Mouse (Mus musculus): ENCODE data around the gene Cisd3. TPM values are rescaled to one million over a fixed set of nuclear protein-coding genes. Genes with fewer than 3 reads are reported as not detected.

Gene Cisd3
- polyA plus RNA-seq, 1 experiment from 2014 or later = 15.4 TPM

GRCm38 (mm10) chr11:97669268-97669667 lies 16.4 kb upstream of the Cisd3 start:
- Histone ChIP-seq H3K9ac (replicated peaks; ENCODE audit: low read depth, low read length) (no peak overlapping the region), H3K4me2 (ENCODE audit: low read length) (no peak overlapping the region), H3K27me3 (replicated peaks; ENCODE audit: control insufficient read depth, insufficient read depth, low read length) (no peaks in the 10 kb centered on the region), H3K9me3 (ENCODE audit: control insufficient read depth, low read length) (no peaks in the 10 kb centered on the region), H3K27ac (ENCODE audit: low read length) (no peak overlapping the region; the same call in 1 of the 2 replicates), H3K4me1 (replicated peaks; ENCODE audit: control insufficient read depth, insufficient read depth, low read length) (peaks cover 29% of the 10 kb centered on the region), H3K4me3 (replicated peaks; ENCODE audit: low read length) (no peak overlapping the region), H3K36me3 (ENCODE audit: control insufficient read depth, insufficient read depth) (peaks cover 23% of the 10 kb centered on the region)
- no peak for ATAC-seq
- WGBS = 46% methylated on average over 15 of the region's 15 CpGs

- no peak overlapping the region for H3K4me3 ChIP-seq (replicated peaks; ENCODE audit: low read length)
- peaks cover 29% of the 10 kb centered on the region for H3K36me3 ChIP-seq (ENCODE audit: control insufficient read depth, insufficient read depth)
- H3K27me3 ChIP-seq (replicated peaks; ENCODE audit: control insufficient read depth, insufficient read depth, low read length) = no peaks in the 10 kb centered on the region
- peak; percentile 18 for ATAC-seq
- no peak overlapping the region for H3K9ac ChIP-seq (replicated peaks; ENCODE audit: low read depth, low read length)
- no peaks in the 10 kb centered on the region for H3K9me3 ChIP-seq (ENCODE audit: control insufficient read depth, low read length)
- H3K27ac ChIP-seq (ENCODE audit: low read length) = no peak overlapping the region; the same call in 1 of the 2 replicates
- H3K4me2 ChIP-seq (ENCODE audit: low read length) = no peak overlapping the region
- peaks cover 23% of the 10 kb centered on the region for H3K4me1 ChIP-seq (replicated peaks; ENCODE audit: control insufficient read depth, insufficient read depth, low read length)
- WGBS = 23% methylated on average over 6 of the region's 6 CpGs
Observed at GRCm38 (mm10) chr11:97669829-97670228, 15.8 kb upstream of the Cisd3 start.

- H3K9ac ChIP-seq (replicated peaks; ENCODE audit: low read depth, low read length) = no peak overlapping the region
- WGBS = 62% methylated on average over 13 of the region's 13 CpGs
- no peak overlapping the region for H3K4me3 ChIP-seq (replicated peaks; ENCODE audit: low read length)
- peaks cover 32% of the 10 kb centered on the region for H3K36me3 ChIP-seq (ENCODE audit: control insufficient read depth, insufficient read depth)
- no peaks in the 10 kb centered on the region for H3K9me3 ChIP-seq (ENCODE audit: control insufficient read depth, low read length)
- no peak overlapping the region for H3K4me2 ChIP-seq (ENCODE audit: low read length)
- peak overlapping the region; percentile 23 for H3K27ac ChIP-seq (ENCODE audit: low read length)
- H3K27me3 ChIP-seq (replicated peaks; ENCODE audit: control insufficient read depth, insufficient read depth, low read length) = no peaks in the 10 kb centered on the region
- no peak for ATAC-seq
- H3K4me1 ChIP-seq (replicated peaks; ENCODE audit: control insufficient read depth, insufficient read depth, low read length) = peaks cover 21% of the 10 kb centered on the region
Observed at GRCm38 (mm10) chr11:97670234-97671176, 15.1 kb upstream of the Cisd3 start.

GRCm38 (mm10) chr11:97671177-97671527 lies 14.5 kb upstream of the Cisd3 start:
- no peak for ATAC-seq
- H3K27ac ChIP-seq (ENCODE audit: low read length) = no peak overlapping the region
- peaks cover 21% of the 10 kb centered on the region for H3K4me1 ChIP-seq (replicated peaks; ENCODE audit: control insufficient read depth, insufficient read depth, low read length)
- no peak overlapping the region for H3K9ac ChIP-seq (replicated peaks; ENCODE audit: low read depth, low read length)
- H3K27me3 ChIP-seq (replicated peaks; ENCODE audit: control insufficient read depth, insufficient read depth, low read length) = no peaks in the 10 kb centered on the region
- no peaks in the 10 kb centered on the region for H3K9me3 ChIP-seq (ENCODE audit: control insufficient read depth, low read length)
- 48% methylated on average over 2 of the region's 2 CpGs for WGBS
- no peak overlapping the region for H3K4me2 ChIP-seq (ENCODE audit: low read length)
- H3K36me3 ChIP-seq (ENCODE audit: control insufficient read depth, insufficient read depth) = peaks cover 32% of the 10 kb centered on the region
- no peak overlapping the region for H3K4me3 ChIP-seq (replicated peaks; ENCODE audit: low read length)

DNA sequence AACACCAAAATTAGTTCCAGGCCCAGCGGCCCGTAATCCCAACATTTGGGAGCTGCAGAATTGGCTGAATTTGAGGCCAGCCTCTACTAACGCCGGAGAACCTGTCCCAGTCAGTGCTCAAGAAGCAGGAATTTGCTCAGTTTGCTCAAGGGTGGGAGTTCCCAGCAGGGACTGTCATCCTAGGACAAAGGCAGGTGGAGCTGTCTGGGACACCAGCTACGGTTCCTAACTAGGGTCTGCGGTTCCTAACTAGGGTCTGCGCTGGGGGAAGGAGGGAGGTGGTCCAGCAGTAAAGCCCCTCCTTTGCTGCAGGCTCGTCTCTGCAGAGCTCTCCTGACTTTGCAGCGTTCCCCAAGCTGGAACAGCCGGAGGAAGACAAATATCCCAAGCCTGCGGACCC lies 12.5 kb upstream of the Cisd3 start:
- Histone ChIP-seq H3K9ac (replicated peaks; ENCODE audit: low read depth, low read length) (no peak overlapping the region), H3K4me3 (replicated peaks; ENCODE audit: low read length) (no peak overlapping the region), H3K4me1 (replicated peaks; ENCODE audit: control insufficient read depth, insufficient read depth, low read length) (peaks cover 37% of the 10 kb centered on the region), H3K4me2 (ENCODE audit: low read length) (no peak overlapping the region), H3K27me3 (replicated peaks; ENCODE audit: control insufficient read depth, insufficient read depth, low read length) (no peaks in the 10 kb centered on the region), H3K9me3 (ENCODE audit: control insufficient read depth, low read length) (no peaks in the 10 kb centered on the region), H3K36me3 (ENCODE audit: control insufficient read depth, insufficient read depth) (peaks cover 29% of the 10 kb centered on the region), H3K27ac (ENCODE audit: low read length) (no peak overlapping the region)
- WGBS = 79% methylated on average over 11 of the region's 11 CpGs
- no peak for ATAC-seq

GRCm38 (mm10) chr11:97676050-97676754 lies 9.4 kb upstream of the Cisd3 start:
- 76% methylated on average over 15 of the region's 15 CpGs for WGBS
- Histone ChIP-seq H3K9me3 (ENCODE audit: control insufficient read depth, low read length) (no peaks in the 10 kb centered on the region), H3K4me3 (replicated peaks; ENCODE audit: low read length) (no peak overlapping the region), H3K4me2 (ENCODE audit: low read length) (no peak overlapping the region), H3K27ac (ENCODE audit: low read length) (no peak overlapping the region), H3K36me3 (ENCODE audit: control insufficient read depth, insufficient read depth) (peaks cover 29% of the 10 kb centered on the region), H3K27me3 (replicated peaks; ENCODE audit: control insufficient read depth, insufficient read depth, low read length) (no peaks in the 10 kb centered on the region), H3K9ac (replicated peaks; ENCODE audit: low read depth, low read length) (no peak overlapping the region), H3K4me1 (replicated peaks; ENCODE audit: control insufficient read depth, insufficient read depth, low read length) (peaks cover 24% of the 10 kb centered on the region)
- ATAC-seq = no peak

GRCm38 (mm10) chr11:97677381-97677780 lies 8.2 kb upstream of the Cisd3 start:
- H3K36me3 ChIP-seq (ENCODE audit: control insufficient read depth, insufficient read depth) = peaks cover 27% of the 10 kb centered on the region
- no peak overlapping the region for H3K4me2 ChIP-seq (ENCODE audit: low read length)

DNA sequence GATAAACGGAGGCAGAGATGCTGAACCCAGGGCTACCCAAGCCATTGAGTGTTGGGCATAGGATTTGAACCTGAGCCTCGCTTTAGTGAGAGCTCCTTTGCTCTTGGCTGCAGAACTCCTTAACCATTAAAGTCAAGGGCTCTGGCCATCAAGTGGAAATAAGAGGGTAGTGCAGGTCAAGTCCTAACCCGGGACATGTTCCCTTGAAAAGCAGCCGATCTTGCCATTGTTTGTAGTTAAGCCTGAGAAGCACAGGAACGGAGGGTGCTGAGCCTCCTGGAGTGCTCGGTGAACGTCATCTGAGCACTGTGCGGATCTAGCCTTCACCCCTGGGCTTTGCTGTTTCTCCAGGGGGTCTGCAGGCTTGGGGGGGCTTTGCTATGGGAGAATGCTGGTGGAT lies 7.8 kb upstream of the Cisd3 start:
- Histone ChIP-seq H3K27me3 (replicated peaks; ENCODE audit: control insufficient read depth, insufficient read depth, low read length) (no peaks in the 10 kb centered on the region), H3K4me2 (ENCODE audit: low read length) (no peak overlapping the region), H3K4me3 (replicated peaks; ENCODE audit: low read length) (no peak overlapping the region), H3K9me3 (ENCODE audit: control insufficient read depth, low read length) (no peaks in the 10 kb centered on the region), H3K9ac (replicated peaks; ENCODE audit: low read depth, low read length) (no peak overlapping the region), H3K27ac (ENCODE audit: low read length) (no peak overlapping the region), H3K36me3 (ENCODE audit: control insufficient read depth, insufficient read depth) (peaks cover 23% of the 10 kb centered on the region), H3K4me1 (replicated peaks; ENCODE audit: control insufficient read depth, insufficient read depth, low read length) (peaks cover 24% of the 10 kb centered on the region)
- WGBS = 42% methylated on average over 8 of the region's 8 CpGs
- ATAC-seq = no peak

More at GRCm38 (mm10) chr11:97677381-97677780, 8.2 kb upstream of the Cisd3 start:
- Histone ChIP-seq H3K27ac (ENCODE audit: low read length) (no peak overlapping the region), H3K9ac (replicated peaks; ENCODE audit: low read depth, low read length) (no peak overlapping the region), H3K9me3 (ENCODE audit: control insufficient read depth, low read length) (no peaks in the 10 kb centered on the region), H3K4me1 (replicated peaks; ENCODE audit: control insufficient read depth, insufficient read depth, low read length) (peaks cover 24% of the 10 kb centered on the region), H3K27me3 (replicated peaks; ENCODE audit: control insufficient read depth, insufficient read depth, low read length) (no peaks in the 10 kb centered on the region), H3K4me3 (replicated peaks; ENCODE audit: low read length) (no peak overlapping the region)
- no peak for ATAC-seq
- WGBS = 10% methylated on average over 15 of the region's 15 CpGs

- Histone ChIP-seq H3K4me2 (ENCODE audit: low read length) (no peak overlapping the region), H3K4me3 (replicated peaks; ENCODE audit: low read length) (no peak overlapping the region), H3K27ac (ENCODE audit: low read length) (no peak overlapping the region), H3K4me1 (replicated peaks; ENCODE audit: control insufficient read depth, insufficient read depth, low read length) (peaks cover 24% of the 10 kb centered on the region), H3K9ac (replicated peaks; ENCODE audit: low read depth, low read length) (no peak overlapping the region), H3K27me3 (replicated peaks; ENCODE audit: control insufficient read depth, insufficient read depth, low read length) (no peaks in the 10 kb centered on the region), H3K36me3 (ENCODE audit: control insufficient read depth, insufficient read depth) (peaks cover 22% of the 10 kb centered on the region), H3K9me3 (ENCODE audit: control insufficient read depth, low read length) (no peaks in the 10 kb centered on the region)
- peak; percentile 30 for ATAC-seq
- WGBS = 46% methylated on average over 15 of the region's 15 CpGs
Observed at GRCm38 (mm10) chr11:97678301-97678700, 7.3 kb upstream of the Cisd3 start.

All from forebrain, embryonic 16.5 days (tissue).